Mouse (Mus musculus): ENCODE data around the gene Lrrc20.

- TF ChIP-seq CTCF (IDR thresholded peaks at IDR 0.05; ENCODE audit: control insufficient read depth, insufficient read depth, low read length), result no peak
- TF ChIP-seq POLR2A (IDR thresholded peaks at IDR 0.05; ENCODE audit: borderline replicate concordance, control insufficient read depth, low read depth, low read length), result no peak
Observed at GRCm38 (mm10) chr10:61533285-61533684, 57.7 kb downstream of the Lrrc20 start.

Data from bone marrow, adult 2 months (tissue).